Mouse (Mus musculus) left cerebral cortex, postnatal 14 days (tissue): ENCODE data around the gene Cd276. TPM values are rescaled to one million over a fixed set of nuclear protein-coding genes. Genes with fewer than 3 reads are reported as not detected.

Experiments used
- DNase-seq, 2 experiments: peaks; one replicate each; pipeline ENCODE4 v3.0.0; 2021 to 2022; ENCODE audit warnings: low spot score in 2 of 2, mixed read lengths in 1 of 2
- intact Hi-C: fragments of 180-260 bp; cut with DNase I; formaldehyde crosslinking; loops from one replicate; pipeline ENCODE4 v1.15.1; 2025
- total RNA-seq, 2 experiments: library from RNA; stranded (reverse); gene quantifications; 2 replicates each; pipeline ENCODE4 v1.2.3; 2021

Gene Cd276
- total RNA-seq, 2 experiments from 2014 or later: 13.2 to 14.6 TPM

GRCm38 (mm10) chr9:58555685-58556414 lies 613 bp upstream of the Cd276 start:
- DNase-seq: no peak
- intact Hi-C loops: loop anchor here (2.0 kb wide), 1 partner anchor 27 kb away; the partner anchor contains the start of gene Nptn

GRCm38 (mm10) chr9:58554056-58554907 lies 955 bp downstream of the Cd276 start:
- DNase-seq: no peak
- intact Hi-C loops: loop anchor here (2.0 kb wide), 1 partner anchor 29 kb away; the partner anchor contains the start of gene Nptn

- intact Hi-C loops: no loop called here
- DNase-seq: no peak
Observed at GRCm38 (mm10) chr9:58552083-58552482, 3.2 kb downstream of the Cd276 start.

GRCm38 (mm10) chr9:58550928-58551327 lies 4.3 kb downstream of the Cd276 start:
- DNase-seq: no peak
- intact Hi-C loops: no loop called here

GRCm38 (mm10) chr9:58549694-58550093 lies 5.5 kb downstream of the Cd276 start:
- DNase-seq: no peak
- intact Hi-C loops: loop anchor here (10.0 kb wide), 1 partner anchor 325 kb away; no protein-coding TSS in a partner anchor

DNA sequence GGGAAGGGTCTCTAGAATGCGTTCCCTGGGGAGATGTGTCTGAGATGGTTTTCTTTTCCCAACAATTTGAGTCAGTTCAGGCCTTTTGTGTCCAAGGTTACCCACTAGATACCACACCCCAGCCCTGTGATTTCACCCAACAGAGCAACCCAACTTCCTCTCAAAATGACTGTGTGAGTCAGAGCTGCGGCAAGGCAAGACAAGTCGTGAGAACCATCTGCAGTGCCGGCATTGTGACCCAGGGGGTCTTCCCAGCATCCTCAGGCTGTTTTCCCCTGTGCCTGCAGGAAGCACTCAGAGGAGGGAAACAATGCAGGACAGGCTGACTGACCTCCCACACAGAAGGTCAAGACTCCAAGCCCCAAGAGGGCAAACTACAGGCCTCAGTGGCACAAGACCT lies 6.3 kb downstream of the Cd276 start:
- intact Hi-C loops: loop anchor here (10.0 kb wide), 1 partner anchor 326 kb away; no protein-coding TSS in a partner anchor
- no peak for DNase-seq

GRCm38 (mm10) chr9:58546630-58547360 lies 8.4 kb downstream of the Cd276 start:
- intact Hi-C loops: loop anchor here (2.0 to 10.0 kb wide), 2 partner anchors 36 to 328 kb away; partner anchors contain the start of gene Nptn
- DNase-seq: peak; percentile 62 to 83

- DNase-seq: no peak
- intact Hi-C loops: loop anchor here (10.0 kb wide), 1 partner anchor 329 kb away; no protein-coding TSS in a partner anchor
Observed at GRCm38 (mm10) chr9:58545428-58545827, 9.8 kb downstream of the Cd276 start.

GRCm38 (mm10) chr9:58544879-58545324 lies 10.3 kb downstream of the Cd276 start:
- DNase-seq: peak; percentile 50 to 70
- intact Hi-C loops: loop anchor here (10.0 kb wide), 1 partner anchor 330 kb away; no protein-coding TSS in a partner anchor

- intact Hi-C loops: loop anchor here (2.0 to 10.0 kb wide), 2 partner anchors 111 to 333 kb away; no protein-coding TSS in a partner anchor
- peak; percentile 83 to 89 for DNase-seq
Observed at GRCm38 (mm10) chr9:58541895-58542338, 13.3 kb downstream of the Cd276 start.

DNA sequence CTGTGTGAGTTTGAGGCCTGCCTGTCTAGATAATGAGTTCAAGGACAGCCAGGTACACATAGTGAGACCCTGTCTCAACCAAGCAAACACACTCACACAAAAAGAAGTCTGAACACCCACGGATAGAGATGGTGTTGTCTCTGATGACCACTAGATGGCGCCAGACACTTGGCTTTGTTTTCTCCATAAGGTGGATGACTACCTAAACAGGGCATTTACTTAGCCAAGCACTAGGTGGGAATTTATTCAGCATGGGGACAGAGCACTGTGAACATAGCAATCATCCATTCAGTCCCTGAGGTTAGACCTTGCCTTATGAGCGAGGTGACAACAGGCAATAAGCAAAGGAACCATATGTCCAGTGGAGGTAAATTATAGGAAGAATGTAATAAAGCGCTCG lies 15.4 kb downstream of the Cd276 start:
- DNase-seq: peak; percentile 64 to 69
- intact Hi-C loops: loop anchor here (1.0 to 10.0 kb wide), 3 partner anchors 38 to 335 kb away; no protein-coding TSS in a partner anchor

GRCm38 (mm10) chr9:58537774-58538173 lies 17.5 kb downstream of the Cd276 start:
- intact Hi-C loops: no loop called here
- DNase-seq: no peak

DNA sequence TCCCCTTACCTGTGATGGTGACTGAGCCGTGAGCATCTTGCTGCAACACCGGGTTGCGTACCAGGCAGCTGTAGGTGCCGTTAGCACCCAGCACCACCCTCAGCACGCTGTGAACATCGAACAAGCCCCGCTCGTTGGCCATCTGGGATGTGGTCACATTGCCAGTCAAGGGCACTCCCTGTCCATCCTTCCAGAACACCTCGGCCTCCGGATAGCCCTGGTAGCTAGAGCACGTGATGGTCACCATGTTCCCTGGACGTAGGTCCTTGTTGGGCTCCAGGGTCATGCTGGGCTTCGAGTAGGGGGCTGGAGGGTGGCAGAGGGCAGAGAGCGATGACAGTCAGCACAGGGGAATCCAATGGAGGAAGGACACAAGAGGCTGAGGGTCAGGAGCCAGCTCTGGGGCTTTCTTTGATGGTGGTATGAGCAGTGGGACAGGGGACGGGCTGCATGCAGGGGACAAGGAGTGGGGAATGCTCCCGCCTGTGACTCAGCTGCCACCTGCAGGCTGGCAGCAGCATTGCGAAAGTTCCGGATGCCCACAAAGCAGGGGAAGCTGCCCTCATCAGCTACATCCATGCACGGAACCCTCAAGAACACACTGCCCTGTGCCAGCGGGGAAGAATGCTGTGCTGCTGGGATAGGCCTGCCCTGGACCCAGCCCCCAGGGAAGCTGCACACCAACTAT lies 19.6 kb downstream of the Cd276 start:
- DNase-seq: peak; percentile 45 to 61
- intact Hi-C loops: loop anchor here (2.0 kb wide), 1 partner anchor 205 kb away; no protein-coding TSS in a partner anchor

DNA sequence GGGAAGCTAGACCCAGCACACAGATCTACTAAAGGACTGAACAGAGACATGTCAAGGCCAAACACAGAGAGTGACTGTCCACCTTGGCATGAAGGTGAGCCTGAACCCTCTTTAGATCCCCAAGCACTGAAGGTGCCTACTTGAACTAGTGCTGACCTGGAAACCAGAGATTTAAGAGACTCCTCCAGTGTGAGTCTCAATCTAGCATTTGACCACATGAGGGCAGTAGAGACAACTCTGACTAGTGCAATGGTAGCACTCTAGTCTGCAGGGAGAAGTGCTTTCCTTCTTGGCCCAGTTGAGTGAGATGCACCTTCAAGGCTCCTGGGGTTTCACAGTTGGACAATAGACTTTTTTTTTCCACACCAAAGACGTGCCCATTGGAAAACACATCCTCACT lies 20.5 kb downstream of the Cd276 start:
- DNase-seq: peak; percentile 75 to 79
- intact Hi-C loops: loop anchor here (2.0 kb wide), 1 partner anchor 204 kb away; no protein-coding TSS in a partner anchor

- DNase-seq: no peak
- intact Hi-C loops: no loop called here
Observed at GRCm38 (mm10) chr9:58533322-58533721, 21.9 kb downstream of the Cd276 start.

- intact Hi-C loops: no loop called here
- no peak for DNase-seq
Observed at GRCm38 (mm10) chr9:58532236-58532635, 23.0 kb downstream of the Cd276 start.

DNA sequence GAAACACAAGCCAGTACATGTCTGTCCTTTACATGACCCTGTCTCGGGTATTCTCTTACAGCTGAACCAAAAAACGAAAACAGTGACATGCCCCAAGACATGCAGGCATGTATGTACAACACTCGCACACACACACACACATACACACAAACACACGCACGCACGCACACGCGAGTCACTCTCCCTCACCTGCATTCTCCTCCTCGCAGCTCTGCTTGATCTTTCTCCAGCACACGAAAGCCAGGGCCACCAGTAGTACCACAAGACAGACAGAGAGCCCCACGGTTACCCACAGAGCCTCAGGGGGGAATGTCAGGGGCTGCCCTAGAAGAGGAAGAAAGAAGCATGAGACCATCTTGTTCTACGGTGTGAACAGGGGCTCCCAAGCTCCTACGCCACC lies 24.8 kb downstream of the Cd276 start:
- intact Hi-C loops: no loop called here

DNA sequence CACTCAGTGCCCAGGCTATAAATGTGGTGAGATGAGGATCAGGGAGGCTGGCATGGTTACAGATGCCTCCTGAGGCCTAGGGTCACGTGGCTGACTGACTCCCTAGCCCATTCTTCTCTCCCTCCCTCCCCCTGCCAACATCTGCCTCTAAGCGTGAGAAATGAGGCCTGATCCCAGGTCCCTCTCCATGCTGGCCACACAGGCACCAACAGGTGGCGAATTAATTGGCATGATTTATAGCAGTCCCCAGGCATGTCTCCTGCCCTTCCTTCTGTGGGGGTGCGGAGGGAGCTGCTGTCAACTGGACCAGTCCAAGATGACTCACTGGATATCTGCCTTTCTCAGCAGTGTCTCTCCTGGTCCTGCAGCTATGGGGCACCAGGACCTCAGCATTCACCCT lies 27.4 kb downstream of the Cd276 start:
- no peak for DNase-seq
- intact Hi-C loops: no loop called here

More for the DNA sequence above, 24.8 kb downstream of the Cd276 start:
- DNase-seq: no peak
